ENCODE assay signal across 19 mouse cellular contexts in the genomic region with DNA sequence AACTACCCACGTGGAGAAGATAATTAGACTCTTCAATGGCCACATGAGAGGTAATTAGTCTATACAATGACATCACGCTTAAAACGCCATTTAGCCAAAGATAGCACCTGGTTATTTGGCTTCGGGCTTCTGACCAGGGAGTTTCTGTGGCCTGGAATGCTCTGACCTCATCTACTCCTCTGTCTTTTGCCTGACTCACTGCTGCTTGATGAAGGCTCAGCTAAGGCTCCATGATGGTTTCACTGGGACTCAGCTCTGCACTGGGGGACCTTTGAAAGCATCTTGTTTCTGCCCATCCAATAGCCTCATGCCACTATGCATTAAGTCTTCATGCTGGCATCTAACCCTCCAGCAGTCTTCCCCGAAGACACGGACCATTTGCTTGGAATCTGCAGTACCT. TPM values are rescaled to one million over a fixed set of nuclear protein-coding genes. Genes with fewer than 3 reads are reported as not detected.
DNase-seq lines count a peak whose midpoint lies in the region; ATAC-seq and TF ChIP-seq lines count a peak whose summit lies in the region.
"Had no signal": no experiment of that assay in that cellular context is flagged by ENCODE, and none has a peak within 500 bp of the region (broad histone marks: within the 10 kb centered on the region; RNA-seq: fewer than 3 reads in every experiment).

No protein-coding gene starts in this region.

- TF ChIP-seq CTCF in gastrocnemius, adult 2 months (IDR thresholded peaks at IDR 0.05) = no peak
- no peak for TF ChIP-seq CTCF in Patski (IDR thresholded peaks at IDR 0.05)

- no peak for DNase-seq in gastrocnemius, adult 2 months
- DNase-seq in gastrocnemius, postnatal 36 days = no peak
- peak; percentile 10 for DNase-seq in retina, embryonic 14.5 days (ENCODE audit: low spot score)
- DNase-seq in retina, postnatal 1 day = no peak
- no peak for DNase-seq in Patski (ENCODE audit: low read depth, low spot score)
- no peak for DNase-seq in cerebellum, postnatal 4 days (ENCODE audit: low spot score in 2 of 2)
- DNase-seq in cerebellum, postnatal 10 days = no peak
- DNase-seq: adrenal gland, postnatal 14 days; cerebellum, adult 11 months; cerebellum, adult 8-10 months; cerebellum, postnatal 25 days; gastrocnemius, postnatal 14 days had no signal

- no peak overlapping the region for H3ac ChIP-seq in myocyte (ENCODE audit: control insufficient read depth, insufficient read length)

- H3K4me2 ChIP-seq in myocyte (ENCODE audit: low read depth) = peak overlapping the region; percentile 67
- H3K4me2 ChIP-seq: forebrain, embryonic 12.5 days; heart, embryonic 12.5 days; hindbrain, embryonic 14.5 days; intestine, embryonic 15.5 days had no signal

- ATAC-seq in Patski = peak; percentile 37
- ATAC-seq: forebrain, embryonic 16.5 days; intestine, embryonic 15.5 days had no signal

- no peak for TF ChIP-seq POLR2A in myocyte (IDR thresholded peaks at IDR 0.05; ENCODE audit: insufficient read length, low read depth)

- peaks cover 52% of the 10 kb centered on the region for H3K79me2 ChIP-seq in myocyte (ENCODE audit: control insufficient read depth, insufficient read depth)

- POLR2A ChIA-PET in Patski (lab: Charles Lee) = no interaction called here

- H3K27me3 ChIP-seq in Patski = no peaks in the 10 kb centered on the region
- no peaks in the 10 kb centered on the region for H3K27me3 ChIP-seq in myocyte (ENCODE audit: control insufficient read depth, insufficient read depth, insufficient read length)
- H3K27me3 ChIP-seq: forebrain, embryonic 12.5 days; heart, embryonic 12.5 days; intestine, embryonic 15.5 days had no signal

- peak overlapping the region; percentile 71 for H3K4me3 ChIP-seq in gastrocnemius, adult 2 months
- peak overlapping the region; percentile 43 for H3K4me3 ChIP-seq in myocyte
- H3K4me3 ChIP-seq: forebrain, embryonic 12.5 days; heart, embryonic 12.5 days; hindbrain, embryonic 10.5 days; intestine, embryonic 15.5 days had no signal

- no peak overlapping the region for H3K27ac ChIP-seq in gastrocnemius, adult 2 months
- H3K27ac ChIP-seq: forebrain, embryonic 12.5 days; hindbrain, embryonic 10.5 days; hindbrain, embryonic 14.5 days; intestine, embryonic 15.5 days had no signal

- CTCF ChIA-PET in Patski (lab: Charles Lee) = interaction anchor here (0.9 to 2.5 kb wide), 3 partner anchors 12 to 25 kb away, joined by 3 to 7 read pairs (median 4); no protein-coding TSS in a partner anchor

- intact Hi-C loops in gastrocnemius, adult 2 months (cut with DNase I) = no loop called here
- intact Hi-C loops in gastrocnemius, postnatal 36 days (cut with DNase I) = no loop called here

- in situ Hi-C loops in Patski (cut with MboI; ENCODE audit: low pct_unique_long_range_greater_than_20kb) = loop anchor here (10.0 to 25.0 kb wide), 2 partner anchors 227 to 1274 kb away; partner anchors contain the start of genes 1110059E24Rik and Abhd17b

- H3K36me3 ChIP-seq in myocyte (ENCODE audit: control insufficient read depth, insufficient read depth) = peaks cover 23% of the 10 kb centered on the region
- H3K36me3 ChIP-seq: forebrain, embryonic 12.5 days; heart, embryonic 12.5 days; hindbrain, embryonic 10.5 days; intestine, embryonic 15.5 days had no signal

TF ChIP-seq in myocyte, 11 proteins besides CTCF, POLR2A, EP300 and RAD21:
- TF ChIP-seq POLR2AphosphoS2 (IDR thresholded peaks at IDR 0.05; ENCODE audit: insufficient read length, low read depth) = no peak
- no peak for TF ChIP-seq SRF (IDR thresholded peaks at IDR 0.05; ENCODE audit: control insufficient read depth, insufficient read length, low read depth)
- no peak for TF ChIP-seq MYOD1 (IDR thresholded peaks at IDR 0.05; ENCODE audit: control insufficient read depth in 1 of 3, insufficient read length in 2 of 3, low read depth in 2 of 3)
- no peak for TF ChIP-seq USF1 (IDR thresholded peaks at IDR 0.05; ENCODE audit: low read depth)
- no peak for TF ChIP-seq TCF12 (IDR thresholded peaks at IDR 0.05; ENCODE audit: insufficient read depth, poor library complexity, severe bottlenecking)
- no peak for TF ChIP-seq REST (IDR thresholded peaks at IDR 0.05; ENCODE audit: insufficient read depth, insufficient read length)
- no peak for TF ChIP-seq TCF3 (IDR thresholded peaks at IDR 0.05; ENCODE audit: insufficient read length, low read depth)
- TF ChIP-seq MAX (IDR thresholded peaks at IDR 0.05; ENCODE audit: low read depth) = no peak
- no peak for TF ChIP-seq MYOG (IDR thresholded peaks at IDR 0.05; ENCODE audit: control insufficient read depth in 1 of 3, insufficient read depth in 1 of 3, insufficient read length in 2 of 3, low read depth in 2 of 3)
- no peak for TF ChIP-seq CEBPB (IDR thresholded peaks at IDR 0.05; ENCODE audit: insufficient read depth, poor library complexity, severe bottlenecking)
- TF ChIP-seq E2F4 (IDR thresholded peaks at IDR 0.05; ENCODE audit: insufficient read depth) = no peak

RNA-seq across cellular contexts. Expression of gene Anxa1, which starts 2.5 kb away (rescaled TPM):
- total RNA-seq in gastrocnemius, adult 2 months (2021) = 10 to 100 TPM; 12.0 to 19.1 TPM
- 10 to 100 TPM; 14.8 to 16.1 TPM for total RNA-seq in gastrocnemius, postnatal 36 days (2021)
- 537 TPM for polyA plus RNA-seq in Patski (2021)
- polyA plus RNA-seq in myocyte (2012; fragmentation: generic; extraction: Trizol) = 139 TPM
